Comparison of ENCODE assay signal across 8 mouse cellular contexts in genomic region chr8:111337311-111337889, GRCm38 (mm10). TPM values are rescaled to one million over a fixed set of nuclear protein-coding genes. Genes with fewer than 3 reads are reported as not detected.
DNase-seq lines count a peak whose midpoint lies in the region; ATAC-seq and TF ChIP-seq lines count a peak whose summit lies in the region.

No protein-coding gene starts in this region.

- peak overlapping the region; percentile 14; the same call in 1 of the 2 replicates for H3K4me3 ChIP-seq in G1E (ENCODE audit: low read depth, low read length)
- peak overlapping the region; percentile 48 for H3K4me3 ChIP-seq in forebrain, embryonic 16.5 days (replicated peaks; ENCODE audit: low read length)
- peak overlapping the region; percentile 46 for H3K4me3 ChIP-seq in kidney, postnatal 0 days (replicated peaks; ENCODE audit: low read depth, low read length)

- DNase-seq in 3T3-L1 (ENCODE audit: low read depth, low spot score) (peak; percentile 55), G1E (ENCODE audit: low spot score) (no peak)
- peak; percentile 51 for DNase-seq in kidney, postnatal 0 days (ENCODE audit: low spot score)
- DNase-seq in right cerebral cortex, postnatal 25 days = no peak
- DNase-seq in urinary bladder, adult 18-20 months (ENCODE audit: low spot score in 2 of 2) = no peak
- no peak for DNase-seq in cerebellum, adult 11 months

- no peak for TF ChIP-seq CTCF in G1E (IDR thresholded peaks at IDR 0.05; ENCODE audit: low read depth, low read length)
- no peak for TF ChIP-seq CTCF in kidney, postnatal 0 days (IDR thresholded peaks at IDR 0.05; ENCODE audit: low read depth)

- H3K27ac ChIP-seq in forebrain, embryonic 16.5 days (ENCODE audit: low read length) = no peak overlapping the region
- H3K27ac ChIP-seq in kidney, postnatal 0 days = no peak overlapping the region

- no peaks in the 10 kb centered on the region for H3K9me3 ChIP-seq in G1E (replicated peaks)
- no peaks in the 10 kb centered on the region for H3K9me3 ChIP-seq in forebrain, embryonic 16.5 days (ENCODE audit: control insufficient read depth, low read length)
- no peaks in the 10 kb centered on the region for H3K9me3 ChIP-seq in kidney, postnatal 0 days (replicated peaks; ENCODE audit: low read length)

- peaks cover 13% of the 10 kb centered on the region for H3K4me1 ChIP-seq in G1E (ENCODE audit: insufficient read depth, low read depth, low read length)
- peaks cover 10% of the 10 kb centered on the region for H3K4me1 ChIP-seq in forebrain, embryonic 16.5 days (replicated peaks; ENCODE audit: control insufficient read depth, insufficient read depth, low read length)
- H3K4me1 ChIP-seq in kidney, postnatal 0 days (replicated peaks; ENCODE audit: insufficient read depth, low read length) = 0 out of 2 replicates have a peak, but pooled peaks cover 4% of the 10 kb centered on the region

- H3K36me3 ChIP-seq in G1E (replicated peaks) = no peaks in the 10 kb centered on the region
- H3K36me3 ChIP-seq in forebrain, embryonic 16.5 days (ENCODE audit: control insufficient read depth, insufficient read depth) = no peaks in the 10 kb centered on the region
- H3K36me3 ChIP-seq in kidney, postnatal 0 days (ENCODE audit: insufficient read depth, low read length) = no peaks in the 10 kb centered on the region

- peak overlapping the region; percentile 76 for H3K4me2 ChIP-seq in forebrain, embryonic 16.5 days (ENCODE audit: low read length)
- H3K4me2 ChIP-seq in kidney, postnatal 0 days (ENCODE audit: low read length) = peak overlapping the region; percentile 92

- H3K9ac ChIP-seq in forebrain, embryonic 16.5 days (replicated peaks; ENCODE audit: low read depth, low read length) = peak overlapping the region; percentile 54
- H3K9ac ChIP-seq in kidney, postnatal 0 days (ENCODE audit: low read depth, low read length) = peak overlapping the region; percentile 53

- H3K27me3 ChIP-seq in G1E (ENCODE audit: insufficient read depth, low read length) = peaks cover 41% of the 10 kb centered on the region
- 0 out of 2 replicates have a peak, but pooled peaks cover 3% of the 10 kb centered on the region for H3K27me3 ChIP-seq in forebrain, embryonic 16.5 days (replicated peaks; ENCODE audit: control insufficient read depth, insufficient read depth, low read length)
- H3K27me3 ChIP-seq in kidney, postnatal 0 days (ENCODE audit: insufficient read depth, low read length) = no peaks in the 10 kb centered on the region

- ATAC-seq in G1E (ENCODE audit: extremely low read depth, insufficient number of reproducible peaks, low FRiP score, poor library complexity, severe bottlenecking) = no peak
- ATAC-seq in forebrain, embryonic 16.5 days = no peak
- ATAC-seq in kidney, postnatal 0 days (replicated peaks; ENCODE audit: low FRiP score, low read depth) = no peak
- peak; percentile 58 for ATAC-seq in megakaryocyte progenitor cell, adult 5-6 weeks (replicated peaks; ENCODE audit: poor library complexity)

- WGBS in forebrain, embryonic 16.5 days = 33% methylated on average over 17 of the region's 17 CpGs
- 26% methylated on average over 17 of the region's 17 CpGs for WGBS in kidney, postnatal 0 days

RNA-seq across cellular contexts. Expression of gene Mlkl, which starts 0.6 kb away (rescaled TPM):
- total RNA-seq in G1E (2014; fragmentation: Nextera tagmentation) (not detected in 2 replicates), G1E (2017) (0.17 TPM in 1 of 2 replicates, not detected in the other)
- polyA plus RNA-seq in G1E (2012) = not detected in 2 replicates
- polyA plus RNA-seq in forebrain, embryonic 16.5 days (2015; fragmentation: Nextera tagmentation; extraction: Ambion mirVana) = 0.41 and 0.87 TPM in 2 replicates
- polyA plus RNA-seq in kidney, postnatal 0 days (2015; fragmentation: Nextera tagmentation; extraction: Ambion mirVana) = 2.5 and 3.1 TPM in 2 replicates
- total RNA-seq in megakaryocyte progenitor cell, adult 5-6 weeks (2015) = 92.8 and 93.6 TPM in 2 replicates
- total RNA-seq in megakaryocyte progenitor cell, adult 5-6 weeks (2017) = 78.9 and 88.4 TPM in 2 replicates

RNA-seq across cellular contexts. Expression of gene Rfwd3, which starts 37.4 kb away (rescaled TPM):
- 58.1 and 72.0 TPM in 2 replicates for total RNA-seq in G1E (2014; fragmentation: Nextera tagmentation)
- total RNA-seq in G1E (2017) = 79.2 and 83.2 TPM in 2 replicates
- polyA plus RNA-seq in G1E (2012) = 4.0 and 4.9 TPM in 2 replicates
- polyA plus RNA-seq in forebrain, embryonic 16.5 days (2015; fragmentation: Nextera tagmentation; extraction: Ambion mirVana) = 33.5 and 36.7 TPM in 2 replicates
- polyA plus RNA-seq in kidney, postnatal 0 days (2015; fragmentation: Nextera tagmentation; extraction: Ambion mirVana) = 24.7 and 30.9 TPM in 2 replicates
- total RNA-seq in megakaryocyte progenitor cell, adult 5-6 weeks (2015) = 59.5 and 62.3 TPM in 2 replicates
- 73.7 and 77.4 TPM in 2 replicates for total RNA-seq in megakaryocyte progenitor cell, adult 5-6 weeks (2017)

RNA-seq across cellular contexts. Expression of gene Fa2h, which starts 56.2 kb away (rescaled TPM):
- total RNA-seq in G1E (2014; fragmentation: Nextera tagmentation) = not detected in 2 replicates
- 0.06 and 0.11 TPM in 2 replicates for total RNA-seq in G1E (2017)
- polyA plus RNA-seq in G1E (2012) = not detected in 2 replicates
- not detected in 2 replicates for polyA plus RNA-seq in forebrain, embryonic 16.5 days (2015; fragmentation: Nextera tagmentation; extraction: Ambion mirVana)
- polyA plus RNA-seq in kidney, postnatal 0 days (2015; fragmentation: Nextera tagmentation; extraction: Ambion mirVana) = 5.0 and 5.4 TPM in 2 replicates
- not detected in 2 replicates for total RNA-seq in megakaryocyte progenitor cell, adult 5-6 weeks (2015)
- not detected in 2 replicates for total RNA-seq in megakaryocyte progenitor cell, adult 5-6 weeks (2017)

Comparison
In these comparisons a context has a peak if more than half of its experiments do, and no peak if none do; other contexts are left out.
1. DNase-seq: peak in 3T3-L1 (single experiment) and kidney, postnatal 0 days (single experiment); none in G1E (single experiment), right cerebral cortex, postnatal 25 days (single experiment), urinary bladder, adult 18-20 months (0 of 2) and cerebellum, adult 11 months (single experiment).
2. Peak in every context shown above with its lines, with median percentiles within 50 percentile points of each other: H3K4me3 ChIP-seq.